Mouse (Mus musculus): Measurements from ENCODE around the gene Dnali1. TPM values are rescaled to one million over a fixed set of nuclear protein-coding genes. Genes with fewer than 3 reads are reported as not detected.

Dnali1 gene
- total RNA-seq (2014; rRNA removed), result 1.9 and 2.4 TPM in 2 replicates
- polyA plus RNA-seq (2015; fragmentation: Nextera tagmentation; extraction: Ambion mirVana), result 1.3 and 1.9 TPM in 2 replicates

GRCm38 (mm10) chr4:125065517-125066307 is at the start of gene Dnali1:
TSS of gene Dnali1 (minus strand) at chr4:125065703.
- no peak within 1 kb of the TSS for H3K27ac ChIP-seq (ENCODE audit: low read depth, low read length)
- DNase-seq, result peak; percentile 40
- H3K27me3 ChIP-seq (ENCODE audit: insufficient read depth, low read length), result no peaks in the 10 kb centered on the region
- H3K4me1 ChIP-seq (ENCODE audit: insufficient read depth), result peaks cover 5% of the 10 kb centered on the region
- peak within 1 kb of the TSS; percentile 86 for H3K4me2 ChIP-seq (ENCODE audit: low read depth)
- peaks cover 23% of the 10 kb centered on the region for H3K36me3 ChIP-seq (ENCODE audit: insufficient read depth)
- H3K9me3 ChIP-seq (ENCODE audit: low read length), result no peaks in the 10 kb centered on the region
- 2% methylated on average over 26 of the region's 26 CpGs for WGBS
- peak within 1 kb of the TSS; percentile 86 for H3K4me3 ChIP-seq (ENCODE audit: low read depth, low read length)
- peak within 1 kb of the TSS; percentile 64 for H3K9ac ChIP-seq
- no peak; the same call in 1 of the 2 replicates for TF ChIP-seq CTCF (IDR thresholded peaks at IDR 0.05; ENCODE audit: low read depth)
- ATAC-seq, result 0 out of 2 replicates have a peak, but pooled peaks have one; percentile 3

- Histone ChIP-seq H3K27me3 (ENCODE audit: insufficient read depth, low read length) (no peaks in the 10 kb centered on the region), H3K9me3 (ENCODE audit: low read length) (no peaks in the 10 kb centered on the region), H3K27ac (ENCODE audit: low read depth, low read length) (no peak overlapping the region), H3K9ac (no peak overlapping the region), H3K4me3 (ENCODE audit: low read depth, low read length) (no peak overlapping the region), H3K4me1 (ENCODE audit: insufficient read depth) (peaks cover 6% of the 10 kb centered on the region; the same call in 1 of the 2 replicates), H3K4me2 (ENCODE audit: low read depth) (no peak overlapping the region), H3K36me3 (ENCODE audit: insufficient read depth) (peaks cover 17% of the 10 kb centered on the region)
- DNase-seq, result no peak
- WGBS, result 84% methylated on average over 4 of the region's 4 CpGs
- TF ChIP-seq CTCF (IDR thresholded peaks at IDR 0.05; ENCODE audit: low read depth), result no peak
- ATAC-seq, result no peak
Observed at GRCm38 (mm10) chr4:125115081-125115480, 49.6 kb upstream of the Dnali1 start.

GRCm38 (mm10) chr4:125114638-125115037 is 49.1 kb upstream of the Dnali1 start:
- no peaks in the 10 kb centered on the region for H3K27me3 ChIP-seq (ENCODE audit: insufficient read depth, low read length)
- no peak overlapping the region for H3K4me3 ChIP-seq (ENCODE audit: low read depth, low read length)
- ATAC-seq (peak; percentile 75), DNase-seq (peak; percentile 80)
- WGBS, result 10% methylated on average over 6 of the region's 6 CpGs
- TF ChIP-seq CTCF (IDR thresholded peaks at IDR 0.05; ENCODE audit: low read depth), result peak; percentile 89
- H3K27ac ChIP-seq (ENCODE audit: low read depth, low read length), result no peak overlapping the region
- no peaks in the 10 kb centered on the region for H3K9me3 ChIP-seq (ENCODE audit: low read length)
- no peak overlapping the region for H3K9ac ChIP-seq
- H3K4me2 ChIP-seq (ENCODE audit: low read depth), result no peak overlapping the region
- peaks cover 6% of the 10 kb centered on the region; the same call in 1 of the 2 replicates for H3K4me1 ChIP-seq (ENCODE audit: insufficient read depth)
- peaks cover 21% of the 10 kb centered on the region for H3K36me3 ChIP-seq (ENCODE audit: insufficient read depth)

GRCm38 (mm10) chr4:125105354-125105753 is 39.9 kb upstream of the Dnali1 start:
- no peaks in the 10 kb centered on the region for H3K4me1 ChIP-seq (ENCODE audit: insufficient read depth)
- no peaks in the 10 kb centered on the region for H3K27me3 ChIP-seq (ENCODE audit: insufficient read depth, low read length)
- H3K36me3 ChIP-seq (ENCODE audit: insufficient read depth), result peaks cover 38% of the 10 kb centered on the region
- no peak overlapping the region for H3K4me2 ChIP-seq (ENCODE audit: low read depth)
- no peak for ATAC-seq
- no peak overlapping the region for H3K4me3 ChIP-seq (ENCODE audit: low read depth, low read length)
- H3K9me3 ChIP-seq (ENCODE audit: low read length), result no peaks in the 10 kb centered on the region
- H3K27ac ChIP-seq (ENCODE audit: low read depth, low read length), result no peak overlapping the region
- no peak for DNase-seq
- no peak for TF ChIP-seq CTCF (IDR thresholded peaks at IDR 0.05; ENCODE audit: low read depth)
- 96% methylated on average over 9 of the region's 9 CpGs for WGBS
- H3K9ac ChIP-seq, result no peak overlapping the region

- Histone ChIP-seq H3K4me1 (ENCODE audit: insufficient read depth) (no peaks in the 10 kb centered on the region), H3K36me3 (ENCODE audit: insufficient read depth) (peaks cover 27% of the 10 kb centered on the region), H3K4me3 (ENCODE audit: low read depth, low read length) (no peak overlapping the region), H3K9me3 (ENCODE audit: low read length) (no peaks in the 10 kb centered on the region), H3K27ac (ENCODE audit: low read depth, low read length) (no peak overlapping the region), H3K4me2 (ENCODE audit: low read depth) (no peak overlapping the region), H3K9ac (no peak overlapping the region), H3K27me3 (ENCODE audit: insufficient read depth, low read length) (no peaks in the 10 kb centered on the region)
- no peak for TF ChIP-seq CTCF (IDR thresholded peaks at IDR 0.05; ENCODE audit: low read depth)
- ATAC-seq (no peak), DNase-seq (no peak)
- WGBS, result 71% methylated on average over 13 of the region's 13 CpGs
Observed at GRCm38 (mm10) chr4:125101334-125101733, 35.8 kb upstream of the Dnali1 start.

GRCm38 (mm10) chr4:125099458-125099857 is 34.0 kb upstream of the Dnali1 start:
- H3K9ac ChIP-seq, result no peak overlapping the region
- peaks cover 16% of the 10 kb centered on the region for H3K36me3 ChIP-seq (ENCODE audit: insufficient read depth)
- DNase-seq, result peak; percentile 89
- TF ChIP-seq CTCF (IDR thresholded peaks at IDR 0.05; ENCODE audit: low read depth), result peak; percentile 95
- ATAC-seq, result peak; percentile 76
- no peaks in the 10 kb centered on the region for H3K9me3 ChIP-seq (ENCODE audit: low read length)
- H3K27me3 ChIP-seq (ENCODE audit: insufficient read depth, low read length), result no peaks in the 10 kb centered on the region
- H3K27ac ChIP-seq (ENCODE audit: low read depth, low read length), result no peak overlapping the region
- no peak overlapping the region for H3K4me2 ChIP-seq (ENCODE audit: low read depth)
- no peak overlapping the region for H3K4me3 ChIP-seq (ENCODE audit: low read depth, low read length)
- H3K4me1 ChIP-seq (ENCODE audit: insufficient read depth), result no peaks in the 10 kb centered on the region
- 11% methylated on average over 8 of the region's 8 CpGs for WGBS

GRCm38 (mm10) chr4:125097412-125097811 is 31.9 kb upstream of the Dnali1 start:
- no peak overlapping the region for H3K4me3 ChIP-seq (ENCODE audit: low read depth, low read length)
- ATAC-seq (no peak), DNase-seq (no peak)
- 84% methylated on average over 4 of the region's 4 CpGs for WGBS
- no peak for TF ChIP-seq CTCF (IDR thresholded peaks at IDR 0.05; ENCODE audit: low read depth)
- H3K4me1 ChIP-seq (ENCODE audit: insufficient read depth), result no peaks in the 10 kb centered on the region
- H3K27ac ChIP-seq (ENCODE audit: low read depth, low read length), result no peak overlapping the region
- peaks cover 11% of the 10 kb centered on the region; the same call in 1 of the 2 replicates for H3K36me3 ChIP-seq (ENCODE audit: insufficient read depth)
- no peaks in the 10 kb centered on the region for H3K9me3 ChIP-seq (ENCODE audit: low read length)
- no peak overlapping the region for H3K4me2 ChIP-seq (ENCODE audit: low read depth)
- no peak overlapping the region for H3K9ac ChIP-seq
- H3K27me3 ChIP-seq (ENCODE audit: insufficient read depth, low read length), result no peaks in the 10 kb centered on the region

Data from forebrain, postnatal 0 days (tissue).